Mouse (Mus musculus) CH12.LX (cell line): ENCODE data around the gene App. TPM values are rescaled to one million over a fixed set of nuclear protein-coding genes. Genes with fewer than 3 reads are reported as not detected.
A peak's percentile ranks its signal among the peaks of the same experiment; 100 is the strongest.

ENCODE experiments used
- DNase-seq: peaks from one replicate; pipeline ENCODE4 v3.0.0-alpha.2; 2013; ENCODE audit errors: extremely low read depth
- H3K27ac ChIP-seq: 2 replicates; pipeline ENCODE4 v1.5.1; 2012; ENCODE audit warnings: low read depth, mild to moderate bottlenecking, control low read depth, moderate library complexity; ENCODE audit not compliant: insufficient read depth
- H3K27me3 ChIP-seq: replicated peaks from 2 replicates; pipeline ENCODE3; 2012; ENCODE audit warnings: inconsistent platforms
- H3K36me3 ChIP-seq, 2 experiments: replicated peaks in 1 of 2; 2 replicates each; pipeline versions ENCODE3 to v1.6.1; 2012; ENCODE audit warnings: inconsistent platforms in 1 of 2, low read length in 1 of 2, mild to moderate bottlenecking in 1 of 2, mixed read lengths in 1 of 2, moderate library complexity in 1 of 2; ENCODE audit not compliant: control insufficient read depth in 1 of 2, insufficient read depth in 1 of 2
- H3K4me1 ChIP-seq, 2 experiments: 2 replicates each; pipeline ENCODE4 v1.6.1; 2012; ENCODE audit warnings: inconsistent platforms in 1 of 2, moderate library complexity in 1 of 2; ENCODE audit not compliant: insufficient read depth in 2 of 2, control insufficient read depth in 1 of 2
- H3K4me2 ChIP-seq: 2 replicates; pipeline ENCODE4 v1.6.1; 2012; ENCODE audit warnings: low read depth, mild to moderate bottlenecking, control low read depth; ENCODE audit not compliant: poor library complexity, insufficient read depth, severe bottlenecking
- H3K4me3 ChIP-seq, 3 experiments: fragments of 150-350 bp in 1 of 3; sonication (generic) in 1 of 3; replicated peaks in 1 of 3; 2 replicates each; pipeline versions ENCODE3 to v1.5.1; 2011 to 2012; ENCODE audit warnings: low read depth in 2 of 3, low read length in 2 of 3, mild to moderate bottlenecking in 2 of 3, moderate library complexity in 2 of 3, control low read depth in 1 of 3, improper control_type of control experiment in 1 of 3, inconsistent platforms in 1 of 3, mixed read lengths in 1 of 3; ENCODE audit not compliant: poor library complexity in 1 of 3
- H3K79me2 ChIP-seq: replicated peaks from 2 replicates; pipeline ENCODE4 v1.6.1; 2012; ENCODE audit warnings: mild to moderate bottlenecking, moderate library complexity; ENCODE audit not compliant: control insufficient read depth, poor library complexity, insufficient read depth, severe bottlenecking; ENCODE audit errors: extremely low read depth
- H3K9ac ChIP-seq: 2 replicates; pipeline ENCODE4 v1.6.1; 2012; ENCODE audit warnings: low read depth, mild to moderate bottlenecking, control low read depth, moderate library complexity; ENCODE audit not compliant: insufficient read depth
- H3K9me3 ChIP-seq: replicated peaks from 2 replicates; pipeline ENCODE3; 2012; ENCODE audit warnings: low read length, inconsistent platforms, mixed read lengths
- CHD1 ChIP-seq: IDR thresholded peaks from 2 replicates; pipeline ENCODE4 v1.6.1; 2012; ENCODE audit warnings: low read depth, low read length, improper control_type of control experiment, inconsistent platforms
- CTCF ChIP-seq, 2 experiments: IDR thresholded peaks in 1 of 2; conservative IDR thresholded peaks in 1 of 2; 2 replicates each; pipeline ENCODE4 v1.5.1; 2011 to 2012; ENCODE audit warnings: low read depth in 2 of 2, low read length in 2 of 2, improper control_type of control experiment in 1 of 2, inconsistent platforms in 1 of 2, mild to moderate bottlenecking in 1 of 2, moderate library complexity in 1 of 2
- ELF1 ChIP-seq: IDR thresholded peaks from 2 replicates; pipeline ENCODE4 v1.6.1; 2014; ENCODE audit warnings: low read depth, mild to moderate bottlenecking, inconsistent platforms, low read length, improper control_type of control experiment
- EP300 ChIP-seq: IDR thresholded peaks from 2 replicates; pipeline ENCODE4 v1.6.1; 2011; ENCODE audit warnings: low read length, improper control_type of control experiment
- GABPA ChIP-seq: IDR thresholded peaks from 2 replicates; pipeline ENCODE4 v1.6.1; 2012; ENCODE audit warnings: low read depth, low read length, improper control_type of control experiment, inconsistent platforms; ENCODE audit not compliant: insufficient replicate concordance
- HCFC1 ChIP-seq: IDR thresholded peaks from 2 replicates; pipeline ENCODE4 v1.6.1; 2012; ENCODE audit warnings: low read depth, mild to moderate bottlenecking, inconsistent platforms, low read length, improper control_type of control experiment
- IRF4 ChIP-seq: IDR thresholded peaks from 2 replicates; pipeline ENCODE4 v1.6.1; 2014; ENCODE audit warnings: low read depth, mild to moderate bottlenecking, inconsistent platforms, low read length, improper control_type of control experiment
- JUN ChIP-seq: IDR thresholded peaks from 2 replicates; pipeline ENCODE4 v1.6.1; 2011; ENCODE audit warnings: low read depth, mild to moderate bottlenecking, low read length, improper control_type of control experiment, moderate library complexity; ENCODE audit not compliant: insufficient read depth
- JUND ChIP-seq: conservative IDR thresholded peaks from 2 replicates; pipeline ENCODE4 v1.6.1; 2011; ENCODE audit warnings: low read depth, low read length, improper control_type of control experiment
- MAFK ChIP-seq: IDR thresholded peaks from 2 replicates; pipeline ENCODE4 v1.6.1; 2011; ENCODE audit warnings: low read length, improper control_type of control experiment; ENCODE audit not compliant: insufficient replicate concordance
- MAX ChIP-seq: IDR thresholded peaks from 2 replicates; pipeline ENCODE4 v1.6.1; 2011; ENCODE audit warnings: low read length, improper control_type of control experiment
- MAZ ChIP-seq: IDR thresholded peaks from 2 replicates; pipeline ENCODE4 v1.6.1; 2012; ENCODE audit warnings: low read depth, mild to moderate bottlenecking, inconsistent platforms, low read length, improper control_type of control experiment, moderate library complexity
- MXI1 ChIP-seq: IDR thresholded peaks from 2 replicates; pipeline ENCODE4 v1.6.1; 2011; ENCODE audit warnings: mild to moderate bottlenecking, low read depth, low read length, improper control_type of control experiment
- NELFE ChIP-seq: IDR thresholded peaks from 2 replicates; pipeline ENCODE4 v1.6.1; 2011; ENCODE audit warnings: low read depth, low read length, improper control_type of control experiment
- PAX5 ChIP-seq: IDR thresholded peaks from 2 replicates; pipeline ENCODE4 v1.6.1; 2012; ENCODE audit warnings: low read length, inconsistent platforms, mixed read lengths
- POLR2A ChIP-seq: IDR thresholded peaks from 2 replicates; pipeline ENCODE4 v1.6.1; 2011; ENCODE audit warnings: low read depth, mild to moderate bottlenecking, improper control_type of control experiment, low read length
- RAD21 ChIP-seq: IDR thresholded peaks from 2 replicates; pipeline ENCODE4 v1.6.1; 2011; ENCODE audit warnings: low read depth, mild to moderate bottlenecking, low read length, improper control_type of control experiment, moderate library complexity
- RCOR1 ChIP-seq: conservative IDR thresholded peaks from 2 replicates; pipeline ENCODE4 v1.6.1; 2012; ENCODE audit warnings: low read depth, mild to moderate bottlenecking, inconsistent platforms, low read length, improper control_type of control experiment
- SIN3A ChIP-seq: IDR thresholded peaks from 2 replicates; pipeline ENCODE4 v1.6.1; 2012; ENCODE audit warnings: low read length, improper control_type of control experiment, inconsistent platforms
- SMC3 ChIP-seq: IDR thresholded peaks from 2 replicates; pipeline ENCODE4 v1.6.1; 2011; ENCODE audit warnings: low read depth, low read length, improper control_type of control experiment
- TCF12 ChIP-seq: IDR thresholded peaks from 2 replicates; pipeline ENCODE4 v1.6.1; 2014; ENCODE audit warnings: low read depth, mild to moderate bottlenecking, inconsistent platforms, low read length, improper control_type of control experiment
- UBTF ChIP-seq: IDR thresholded peaks from 2 replicates; pipeline ENCODE4 v1.6.1; 2012; ENCODE audit warnings: low read depth, mild to moderate bottlenecking, inconsistent platforms, low read length, improper control_type of control experiment, moderate library complexity
- ZMIZ1 ChIP-seq: IDR thresholded peaks from 2 replicates; pipeline ENCODE4 v1.6.1; 2012; ENCODE audit warnings: low read depth, mild to moderate bottlenecking, inconsistent platforms, low read length, improper control_type of control experiment
- ZNF384 ChIP-seq: IDR thresholded peaks from 2 replicates; pipeline ENCODE4 v1.6.1; 2012; ENCODE audit warnings: low read depth, low read length, improper control_type of control experiment, inconsistent platforms
- dilution Hi-C: fragments of 300-500 bp; cut with MboI; formaldehyde crosslinking; loops from 2 replicates; pipeline ENCODE4 v1.14.3; 2020; ENCODE audit warnings: low sequenced_read_pairs; ENCODE audit not compliant: extremely low pct_unique_long_range_greater_than_20kb, extremely low pct_ligation_motif_present
- in situ Hi-C: fragments of 300-500 bp; cut with MboI; formaldehyde crosslinking; loops from 3 replicates; pipeline ENCODE4 v1.14.3; 2019; ENCODE audit warnings: low sequenced_read_pairs, low pct_ligation_motif_present, low pct_unique_long_range_greater_than_20kb, mixed read lengths
- polyA plus RNA-seq: library from polyadenylated mRNA; unstranded; fragments of >175 nt; gene quantifications from 2 replicates; pipeline ENCODE4 v1.2.1, GENCODE M21; 2012; ENCODE audit warnings: low read depth; ENCODE audit not compliant: insufficient read length
- total RNA-seq, 2 experiments: library from RNA; depleted of rRNA; stranded (reverse); fragments of 300-350 nt in 1 of 2; fragments of >200 nt in 1 of 2; gene quantifications; 2 replicates each; pipeline ENCODE4 v1.2.3; 2012 to 2014

The App gene
- total and polyA plus RNA-seq, 3 experiments = 31.1 to 99.2 (median 84.1) TPM

GRCm38 (mm10) chr16:85075330-85075729, 98.2 kb downstream of the App start:
- Histone ChIP-seq H3K4me3 (no peak overlapping the region), H3K27ac (no peak overlapping the region), H3K9me3 (peaks cover 4% of the 10 kb centered on the region), H3K27me3 (no peaks in the 10 kb centered on the region), H3K36me3 (peaks cover 32 to 58% of the 10 kb centered on the region in 2 experiments), H3K4me2 (no peak overlapping the region), H3K4me1 (peaks cover 13 to 25% of the 10 kb centered on the region in 2 experiments), H3K79me2 (no peaks in the 10 kb centered on the region), H3K9ac (0 out of 2 replicates have a peak overlapping the region, but pooled peaks have one; percentile 24)
- in situ Hi-C loops (no loop called here), dilution Hi-C loops (no loop called here)
- DNase-seq = no peak
- TF ChIP-seq CTCF (conservative IDR thresholded peaks at IDR 0.05 in 1 of 2, IDR thresholded peaks at IDR 0.05 in 1 of 2; ENCODE audit: low read depth in 2 of 2, low read length in 2 of 2) (no peak), JUND (no peak), GABPA (no peak), PAX5 (no peak), UBTF (no peak), TCF12 (no peak), POLR2A (no peak), NELFE (no peak), ELF1 (no peak), ZNF384 (no peak), SIN3A (no peak), JUN (no peak), MXI1 (no peak), ZMIZ1 (no peak), MAX (no peak), IRF4 (no peak), MAFK (no peak), SMC3 (no peak), RAD21 (no peak)

GRCm38 (mm10) chr16:85074889-85075288, 98.7 kb downstream of the App start:
- DNase-seq = no peak
- peaks cover 4% of the 10 kb centered on the region for H3K9me3 ChIP-seq
- dilution Hi-C loops (no loop called here), in situ Hi-C loops (no loop called here)
- TF ChIP-seq TCF12 = no peak
- TF ChIP-seq MAZ = no peak
- TF ChIP-seq HCFC1 = no peak
- no peak for TF ChIP-seq POLR2A
- TF ChIP-seq JUN = no peak
- TF ChIP-seq RCOR1 = no peak
- TF ChIP-seq SIN3A = no peak
- TF ChIP-seq MAX = no peak
- no peak for TF ChIP-seq CTCF (conservative IDR thresholded peaks at IDR 0.05 in 1 of 2, IDR thresholded peaks at IDR 0.05 in 1 of 2; ENCODE audit: low read depth in 2 of 2, low read length in 2 of 2)
- no peak for TF ChIP-seq CHD1
- TF ChIP-seq RAD21 = no peak
- no peak for TF ChIP-seq ELF1
- no peak for TF ChIP-seq EP300
- TF ChIP-seq MXI1 = no peak
- H3K27me3 ChIP-seq = no peaks in the 10 kb centered on the region
- H3K36me3 ChIP-seq = peaks cover 28 to 57% of the 10 kb centered on the region in 2 experiments
- H3K79me2 ChIP-seq = no peaks in the 10 kb centered on the region
- peaks cover 16 to 25% of the 10 kb centered on the region in 2 experiments for H3K4me1 ChIP-seq
- no peak overlapping the region for H3K9ac ChIP-seq
- H3K4me2 ChIP-seq = no peak overlapping the region
- no peak overlapping the region for H3K27ac ChIP-seq
- H3K4me3 ChIP-seq = no peak overlapping the region
